Mouse (Mus musculus) midbrain, postnatal 0 days (tissue): Measurements from ENCODE around the gene Stoml1. TPM values are rescaled to one million over a fixed set of nuclear protein-coding genes. Genes with fewer than 3 reads are reported as not detected.

ENCODE experiments used
- ATAC-seq: fragments of 200-750 bp; cut with Nextera tagmentation; 2 replicates; pipeline ENCODE4 v1.8.0; 2017; ENCODE audit warnings: moderate number of reproducible peaks, mild to moderate bottlenecking, moderate TSS enrichment, moderate library complexity; ENCODE audit not compliant: low FRiP score
- DNase-seq: peaks from one replicate; pipeline ENCODE4 v3.0.0-alpha.2; 2015; ENCODE audit warnings: low spot score
- H3K27ac ChIP-seq: fragments of 300-500 bp; sonication (generic); 2 replicates; pipeline ENCODE4 v1.5.1; 2014; ENCODE audit warnings: low read depth, mild to moderate bottlenecking, low read length, mixed read lengths
- H3K27me3 ChIP-seq: fragments of 300-500 bp; sonication (generic); 2 replicates; pipeline ENCODE4 v1.6.1; 2014; ENCODE audit warnings: low read length, control low read depth, mixed read lengths; ENCODE audit not compliant: insufficient read depth
- H3K36me3 ChIP-seq: fragments of 300-500 bp; sonication (generic); 2 replicates; pipeline ENCODE4 v1.6.1; 2014; ENCODE audit warnings: low read length, control low read depth, mixed read lengths; ENCODE audit not compliant: insufficient read depth
- H3K4me1 ChIP-seq: fragments of 300-500 bp; sonication (generic); 2 replicates; pipeline ENCODE4 v1.6.1; 2014; ENCODE audit warnings: mild to moderate bottlenecking, control low read depth, antibody characterized with exemption, low read length, mixed read lengths; ENCODE audit not compliant: insufficient read depth
- H3K4me2 ChIP-seq: fragments of 300-500 bp; sonication (generic); 2 replicates; pipeline ENCODE4 v1.6.1; 2014; ENCODE audit warnings: low read depth, mild to moderate bottlenecking, low read length, mixed read lengths; ENCODE audit not compliant: poor library complexity, severe bottlenecking
- H3K4me3 ChIP-seq: fragments of 300-500 bp; sonication (generic); 2 replicates; pipeline ENCODE4 v1.5.1; 2014; ENCODE audit warnings: low read depth, mild to moderate bottlenecking, low read length, moderate library complexity
- H3K9ac ChIP-seq: fragments of 300-500 bp; sonication (generic); replicated peaks from 2 replicates; pipeline ENCODE4 v1.6.1; 2014; ENCODE audit warnings: mild to moderate bottlenecking, low read length, moderate library complexity, mixed read lengths; ENCODE audit not compliant: poor library complexity, severe bottlenecking
- H3K9me3 ChIP-seq: fragments of 300-500 bp; sonication (generic); 2 replicates; pipeline ENCODE4 v1.6.1; 2016; ENCODE audit warnings: low read length, control low read depth
- CTCF ChIP-seq: IDR thresholded peaks from 2 replicates; pipeline ENCODE4 v1.5.1; 2016; ENCODE audit warnings: antibody characterized with exemption, mild to moderate bottlenecking
- WGBS: fragments of 180-500 bp; shearing (Covaris S2); extraction: QIAGEN DNeasy Blood & Tissue Kit; methylation state at CpG from one replicate; pipeline ENCODE4 v1.1.7; 2014; 5-methylcytosine and 5-hydroxymethylcytosine counted together
- polyA plus RNA-seq: library from polyadenylated mRNA; unstranded; fragments of >200 nt; fragmentation: Nextera tagmentation; extraction: Ambion mirVana; gene quantifications from 2 replicates; pipeline ENCODE4 v1.2.1, GENCODE M21; 2015
- total RNA-seq: library from RNA; depleted of rRNA; stranded (reverse); fragments of >200 nt; gene quantifications from 2 replicates; pipeline ENCODE4 v1.2.3, GENCODE M21; 2014

Gene Stoml1
- total and polyA plus RNA-seq, 2 experiments from 2014 or later = 161 to 170 TPM

DNA sequence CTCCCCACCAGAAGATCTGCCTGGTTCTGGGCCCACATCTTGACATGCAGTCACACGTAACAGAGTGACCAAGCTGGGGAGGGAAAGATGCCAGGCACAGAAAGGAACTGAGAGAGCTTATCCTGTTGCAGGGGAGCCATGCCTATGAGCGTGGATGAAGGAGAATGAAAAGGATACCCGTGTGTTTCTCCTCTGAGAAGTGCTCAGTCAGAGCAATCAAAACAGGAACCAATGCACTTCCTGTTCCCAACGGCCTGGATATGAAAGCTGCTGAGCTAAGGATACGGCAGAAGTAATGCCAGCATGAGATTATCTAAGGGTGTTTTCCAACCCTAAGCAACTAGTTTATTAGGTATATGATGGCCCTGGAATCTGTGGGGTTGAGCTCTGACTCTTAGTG, 20.6 kb upstream of the Stoml1 start:
- no peak overlapping the region for H3K4me3 ChIP-seq
- H3K4me2 ChIP-seq = no peak overlapping the region
- no peak overlapping the region for H3K9ac ChIP-seq
- H3K36me3 ChIP-seq = 0 out of 2 replicates have a peak, but pooled peaks cover 7% of the 10 kb centered on the region
- no peak overlapping the region for H3K27ac ChIP-seq
- no peak for DNase-seq
- H3K9me3 ChIP-seq = no peaks in the 10 kb centered on the region
- WGBS = 74% methylated on average over 5 of the region's 5 CpGs
- H3K4me1 ChIP-seq = no peaks in the 10 kb centered on the region
- ATAC-seq = no peak
- no peaks in the 10 kb centered on the region for H3K27me3 ChIP-seq
- TF ChIP-seq CTCF = no peak

DNA sequence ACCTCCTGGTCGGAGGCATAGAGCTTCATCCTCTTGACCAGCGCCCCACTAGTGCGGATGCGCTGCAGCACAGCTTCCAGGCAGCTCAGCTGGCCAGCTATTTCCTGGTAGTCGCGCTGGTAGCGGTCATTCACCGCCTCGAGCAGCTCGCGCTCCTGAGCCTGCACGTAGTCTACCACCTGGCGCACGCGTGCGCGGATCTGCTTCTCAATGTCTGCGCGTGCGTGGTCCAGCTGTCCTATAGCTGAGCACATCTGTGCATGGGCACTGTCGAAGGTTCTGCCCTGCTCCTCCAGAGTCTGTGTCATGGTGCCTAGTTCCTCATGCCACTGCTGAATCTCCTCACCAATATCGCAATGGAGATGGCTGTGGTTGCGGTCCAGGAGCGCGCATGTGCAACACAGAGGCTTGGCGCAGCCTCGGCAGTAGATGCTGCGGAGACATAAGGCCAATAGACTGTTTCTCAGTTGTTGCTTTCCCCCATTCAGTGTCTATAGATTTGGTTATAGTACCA, 18.4 kb upstream of the Stoml1 start:
- 97% methylated on average over 28 of the region's 28 CpGs for WGBS
- no peak for ATAC-seq

GRCm38 (mm10) chr9:58241780-58242485, 11.0 kb upstream of the Stoml1 start:
- Histone ChIP-seq H3K9me3 (no peaks in the 10 kb centered on the region), H3K36me3 (no peaks in the 10 kb centered on the region), H3K27me3 (no peaks in the 10 kb centered on the region), H3K4me2 (no peak overlapping the region), H3K4me3 (no peak overlapping the region), H3K27ac (0 out of 2 replicates have a peak overlapping the region, but pooled peaks have one; percentile 18), H3K9ac (no peak overlapping the region), H3K4me1 (no peaks in the 10 kb centered on the region)
- 44% methylated on average over 9 of the region's 9 CpGs for WGBS
- DNase-seq (peak; percentile 47), ATAC-seq (no peak)
- TF ChIP-seq CTCF = no peak

More for the DNA sequence above, 18.4 kb upstream of the Stoml1 start:
- Histone ChIP-seq H3K27me3 (no peaks in the 10 kb centered on the region), H3K27ac (no peak overlapping the region), H3K9me3 (no peaks in the 10 kb centered on the region), H3K4me1 (no peaks in the 10 kb centered on the region), H3K9ac (no peak overlapping the region), H3K4me3 (no peak overlapping the region), H3K4me2 (no peak overlapping the region), H3K36me3 (0 out of 2 replicates have a peak, but pooled peaks cover 7% of the 10 kb centered on the region)
- TF ChIP-seq CTCF = no peak
- DNase-seq = no peak

DNA sequence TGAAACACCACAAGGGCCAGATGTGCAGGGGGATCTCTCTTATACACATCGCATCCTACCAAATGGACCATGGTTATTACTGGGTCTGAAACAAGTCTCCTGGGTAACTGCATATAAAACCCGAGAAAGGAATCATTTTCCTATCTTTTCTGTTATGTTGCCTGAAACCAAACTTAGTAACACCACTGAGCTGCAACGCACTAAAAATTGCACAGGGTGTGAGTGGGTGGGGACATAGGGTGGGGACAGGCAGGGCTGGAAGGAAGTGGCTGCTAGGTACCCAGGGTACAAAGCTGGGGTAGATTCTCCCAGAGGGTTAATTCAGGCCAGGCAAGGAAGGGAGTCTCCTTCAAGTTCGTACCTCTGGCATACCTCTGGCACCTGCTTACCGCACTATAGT, 10.3 kb upstream of the Stoml1 start:
- ATAC-seq = no peak
- H3K27ac ChIP-seq = no peak overlapping the region

GRCm38 (mm10) chr9:58243696-58244095, 9.3 kb upstream of the Stoml1 start:
- DNase-seq = no peak
- ATAC-seq = no peak
- Histone ChIP-seq H3K4me1 (peaks cover 4% of the 10 kb centered on the region; the same call in 1 of the 2 replicates), H3K36me3 (no peaks in the 10 kb centered on the region), H3K9ac (no peak overlapping the region), H3K27ac (no peak overlapping the region), H3K27me3 (no peaks in the 10 kb centered on the region), H3K9me3 (no peaks in the 10 kb centered on the region), H3K4me2 (no peak overlapping the region), H3K4me3 (no peak overlapping the region)
- 98% methylated on average over 6 of the region's 6 CpGs for WGBS
- TF ChIP-seq CTCF = no peak

More for the DNA sequence above, 10.3 kb upstream of the Stoml1 start:
- TF ChIP-seq CTCF = no peak
- Histone ChIP-seq H3K36me3 (no peaks in the 10 kb centered on the region), H3K4me1 (peaks cover 4% of the 10 kb centered on the region; the same call in 1 of the 2 replicates), H3K9me3 (no peaks in the 10 kb centered on the region), H3K4me2 (no peak overlapping the region), H3K4me3 (no peak overlapping the region), H3K27me3 (no peaks in the 10 kb centered on the region), H3K9ac (no peak overlapping the region)
- 90% methylated on average over 5 of the region's 5 CpGs for WGBS
- DNase-seq = no peak

DNA sequence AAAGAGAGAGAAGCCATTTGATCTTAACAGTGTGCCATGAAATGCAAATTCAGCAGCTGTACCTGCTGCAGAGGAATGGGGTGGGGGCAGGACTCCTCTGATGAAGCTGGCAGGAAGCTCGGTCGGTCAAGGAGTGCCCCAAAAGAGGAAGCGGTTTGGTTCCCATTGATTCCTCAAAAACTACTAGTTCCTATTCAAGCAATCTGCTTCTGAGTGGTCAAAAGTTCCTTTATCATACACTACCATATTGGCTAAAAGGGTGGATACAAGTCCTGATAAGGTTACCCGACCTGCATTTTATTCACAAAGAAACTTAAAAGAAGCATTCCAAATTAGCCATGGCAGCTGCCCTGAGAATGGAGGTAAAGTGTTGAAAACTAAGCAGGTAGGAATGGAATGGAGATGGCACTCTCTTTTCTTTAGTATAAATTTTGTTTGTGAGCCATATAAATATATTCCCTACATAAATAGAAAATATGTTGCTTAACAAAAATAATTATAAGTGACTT, 6.8 kb upstream of the Stoml1 start:
- H3K27ac ChIP-seq = no peak overlapping the region
- no peak overlapping the region for H3K4me3 ChIP-seq
- H3K27me3 ChIP-seq = no peaks in the 10 kb centered on the region
- DNase-seq = no peak
- H3K4me2 ChIP-seq = no peak overlapping the region
- no peak overlapping the region for H3K9ac ChIP-seq
- peaks cover 4% of the 10 kb centered on the region; the same call in 1 of the 2 replicates for H3K4me1 ChIP-seq
- ATAC-seq = no peak
- no peaks in the 10 kb centered on the region for H3K36me3 ChIP-seq
- no peak for TF ChIP-seq CTCF
- H3K9me3 ChIP-seq = no peaks in the 10 kb centered on the region
- 64% methylated on average over 4 of the region's 4 CpGs for WGBS
